1 mouse cellular context compared by ENCODE assay signal in the genomic region with DNA sequence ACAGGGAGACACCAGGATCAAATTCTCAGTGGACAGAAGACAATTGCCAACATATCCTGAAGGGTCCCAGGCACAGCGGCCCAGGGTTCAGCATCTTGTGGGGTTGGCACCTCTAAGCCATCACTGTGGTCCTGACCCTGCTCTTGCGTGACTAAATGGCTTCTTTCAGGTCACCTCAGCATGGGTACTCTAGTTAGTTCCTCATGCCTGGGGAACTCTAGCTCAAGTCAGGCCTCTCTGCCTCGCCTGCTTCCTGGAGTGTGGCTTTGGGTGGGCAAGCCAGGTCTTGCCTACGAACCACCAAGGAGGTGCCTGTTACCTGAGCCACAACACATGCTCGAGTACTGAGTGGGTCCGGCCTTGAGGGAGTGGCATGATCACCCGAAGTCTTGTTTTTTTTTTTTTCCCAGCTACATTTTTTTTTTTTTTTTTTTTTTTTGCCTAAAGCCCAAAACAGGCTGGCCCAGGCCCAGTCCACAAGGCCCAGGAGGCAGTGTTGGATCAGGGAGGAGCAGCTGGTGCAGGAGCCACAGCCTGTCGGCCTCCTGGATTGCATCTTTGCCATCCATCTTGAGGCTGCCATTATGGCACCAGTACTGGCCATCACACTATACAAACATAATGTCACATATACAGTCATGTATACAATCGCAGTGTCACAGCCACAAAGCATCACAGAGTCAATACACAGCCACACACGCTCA.
TF ChIP-seq lines count a peak whose summit lies in the region.

No protein-coding gene starts in this region.

TF ChIP-seq in C2C12, 6 proteins besides CTCF, POLR2A, EP300 and RAD21:
- no peak for TF ChIP-seq MYOD1 (IDR thresholded peaks at IDR 0.05; ENCODE audit: control insufficient read depth, insufficient read length, low read depth)
- no peak for TF ChIP-seq MYOG (IDR thresholded peaks at IDR 0.05; ENCODE audit: control insufficient read depth, extremely low read depth, insufficient read length)
- no peak for TF ChIP-seq USF1 (IDR thresholded peaks at IDR 0.05; ENCODE audit: low read depth)
- no peak for TF ChIP-seq FOSL1 (IDR thresholded peaks at IDR 0.05; ENCODE audit: insufficient read depth, low read length, poor library complexity, severe bottlenecking)
- TF ChIP-seq MAX (IDR thresholded peaks at IDR 0.05): no peak
- TF ChIP-seq CEBPB (IDR thresholded peaks at IDR 0.05; ENCODE audit: low read depth): no peak
